In genomic region chr1:93342648-93343503, GRCm38 (mm10) we compare ENCODE assay signal across 8 mouse cellular contexts. TPM values are rescaled to one million over a fixed set of nuclear protein-coding genes. Genes with fewer than 3 reads are reported as not detected.
DNase-seq lines count a peak whose midpoint lies in the region; ATAC-seq lines count a peak whose summit lies in the region.

TSS of gene Ppp1r7 (plus strand) at chr1:93342854.
TSS of gene Pask (minus strand) at chr1:93343482.

- peak within 1 kb of the TSS; percentile 66 for H3K4me3 ChIP-seq in hindbrain, embryonic 14.5 days (replicated peaks; ENCODE audit: low read length)

- no peaks in the 10 kb centered on the region for H3K9me3 ChIP-seq in hindbrain, embryonic 14.5 days (ENCODE audit: control insufficient read depth, low read length)

- under 1% methylated on average over 63 of the region's 63 CpGs for WGBS in hindbrain, embryonic 14.5 days

- peak within 1 kb of the TSS; percentile 79 for H3K27ac ChIP-seq in hindbrain, embryonic 14.5 days

- H3K4me1 ChIP-seq in hindbrain, embryonic 14.5 days (replicated peaks; ENCODE audit: control insufficient read depth, insufficient read depth, low read length), result peaks cover 10% of the 10 kb centered on the region

- no peaks in the 10 kb centered on the region for H3K27me3 ChIP-seq in hindbrain, embryonic 14.5 days (ENCODE audit: control insufficient read depth, insufficient read depth, low read length)

- H3K36me3 ChIP-seq in hindbrain, embryonic 14.5 days (replicated peaks; ENCODE audit: control insufficient read depth, insufficient read depth), result peaks cover 16% of the 10 kb centered on the region

- H3K9ac ChIP-seq in hindbrain, embryonic 14.5 days, result peak within 1 kb of the TSS; percentile 74

- DNase-seq in R1 (ENCODE audit: low read depth, low spot score), result peak; percentile 99
- peak; percentile 95 to 97 for DNase-seq in cerebellum, postnatal 25 days
- DNase-seq in frontal cortex, postnatal 25 days (ENCODE audit: low spot score in 2 of 2), result peak; percentile 85 to 88
- DNase-seq in hindbrain, embryonic 14.5 days (ENCODE audit: low spot score), result peak; percentile 98
- peak; percentile 92 to 94 for DNase-seq in layer of hippocampus, postnatal 36 days
- DNase-seq in lung, postnatal 36 days, result peak; percentile 98
- peak; percentile 99 for DNase-seq in retina, postnatal 1 day
- peak; percentile 86 to 92 for DNase-seq in urinary bladder, adult 18-20 months (ENCODE audit: low spot score in 2 of 2)

- ATAC-seq in hindbrain, embryonic 14.5 days (ENCODE audit: low FRiP score), result peak; percentile 93

- H3K4me2 ChIP-seq in hindbrain, embryonic 14.5 days (replicated peaks), result peak within 1 kb of the TSS; percentile 98

RNA-seq across cellular contexts. Expression of gene Ppp1r7, which starts in this region (rescaled TPM):
- 53.3 and 59.0 TPM in 2 replicates for polyA plus RNA-seq in hindbrain, embryonic 14.5 days (2014; fragmentation: Nextera tagmentation; extraction: Ambion mirVana)
- 10 to 100 TPM; 66.3 to 85.6 TPM for total RNA-seq in layer of hippocampus, postnatal 36 days (2021)

RNA-seq across cellular contexts. Expression of gene Pask, which starts in this region (rescaled TPM):
- polyA plus RNA-seq in hindbrain, embryonic 14.5 days (2014; fragmentation: Nextera tagmentation; extraction: Ambion mirVana), result 4.1 and 4.9 TPM in 2 replicates
- total RNA-seq in layer of hippocampus, postnatal 36 days (2021), result 1 to 10 TPM; 5.7 to 6.9 TPM

Comparison
In these comparisons a context has a peak if more than half of its experiments do, and no peak if none do; other contexts are left out.
1. Peak in every context shown above with its lines: DNase-seq, ATAC-seq, H3K4me3 ChIP-seq and H3K27ac ChIP-seq.